Mouse (Mus musculus): ENCODE data around the gene Aqp11. TPM values are rescaled to one million over a fixed set of nuclear protein-coding genes. Genes with fewer than 3 reads are reported as not detected.

Aqp11 gene
- total RNA-seq, 2 experiments from 2014 or later, result 1.3 TPM

GRCm38 (mm10) chr7:97748527-97749206 is 10.6 kb upstream of the Aqp11 start:
- ATAC-seq (replicated peaks; ENCODE audit: low FRiP score, poor library complexity, severe bottlenecking), result peak; percentile 36

- peak; percentile 77 for ATAC-seq (replicated peaks; ENCODE audit: low FRiP score, poor library complexity, severe bottlenecking)
These were observed 9.9 kb upstream of the Aqp11 start for GRCm38 (mm10) chr7:97747787-97748497.

- ATAC-seq (replicated peaks; ENCODE audit: low FRiP score, poor library complexity, severe bottlenecking), result peak; percentile 54
These were observed 9.2 kb upstream of the Aqp11 start for GRCm38 (mm10) chr7:97747176-97747707.

- ATAC-seq (replicated peaks; ENCODE audit: low FRiP score, poor library complexity, severe bottlenecking), result no peak
These were observed 7.2 kb upstream of the Aqp11 start for GRCm38 (mm10) chr7:97745299-97745698.

GRCm38 (mm10) chr7:97741756-97742291 is 3.7 kb upstream of the Aqp11 start:
- no peak for ATAC-seq (replicated peaks; ENCODE audit: low FRiP score, poor library complexity, severe bottlenecking)

GRCm38 (mm10) chr7:97740948-97741347 is 2.9 kb upstream of the Aqp11 start:
- no peak for ATAC-seq (replicated peaks; ENCODE audit: low FRiP score, poor library complexity, severe bottlenecking)

- ATAC-seq (replicated peaks; ENCODE audit: low FRiP score, poor library complexity, severe bottlenecking), result no peak
These were observed 842 bp downstream of the Aqp11 start for GRCm38 (mm10) chr7:97737256-97737637.

GRCm38 (mm10) chr7:97735886-97736420 is 2.1 kb downstream of the Aqp11 start:
- ATAC-seq (replicated peaks; ENCODE audit: low FRiP score, poor library complexity, severe bottlenecking), result no peak

GRCm38 (mm10) chr7:97735021-97735420 is 3.1 kb downstream of the Aqp11 start:
- ATAC-seq (replicated peaks; ENCODE audit: low FRiP score, poor library complexity, severe bottlenecking), result no peak

GRCm38 (mm10) chr7:97733606-97734005 is 4.5 kb downstream of the Aqp11 start:
- ATAC-seq (replicated peaks; ENCODE audit: low FRiP score, poor library complexity, severe bottlenecking), result no peak

GRCm38 (mm10) chr7:97730427-97730826 is 7.7 kb downstream of the Aqp11 start:
- ATAC-seq (replicated peaks; ENCODE audit: low FRiP score, poor library complexity, severe bottlenecking), result no peak

GRCm38 (mm10) chr7:97728666-97729614 is 9.1 kb downstream of the Aqp11 start:
- ATAC-seq (replicated peaks; ENCODE audit: low FRiP score, poor library complexity, severe bottlenecking), result no peak

GRCm38 (mm10) chr7:97726778-97727177 is 11.3 kb downstream of the Aqp11 start:
- ATAC-seq (replicated peaks; ENCODE audit: low FRiP score, poor library complexity, severe bottlenecking), result no peak

GRCm38 (mm10) chr7:97726080-97726479 is 12.0 kb downstream of the Aqp11 start:
- no peak for ATAC-seq (replicated peaks; ENCODE audit: low FRiP score, poor library complexity, severe bottlenecking)

GRCm38 (mm10) chr7:97725401-97725800 is 12.7 kb downstream of the Aqp11 start:
- no peak for ATAC-seq (replicated peaks; ENCODE audit: low FRiP score, poor library complexity, severe bottlenecking)

- no peak for ATAC-seq (replicated peaks; ENCODE audit: low FRiP score, poor library complexity, severe bottlenecking)
These were observed 14.2 kb downstream of the Aqp11 start for GRCm38 (mm10) chr7:97723646-97724538.

GRCm38 (mm10) chr7:97722278-97722918 is 15.7 kb downstream of the Aqp11 start:
- no peak for ATAC-seq (replicated peaks; ENCODE audit: low FRiP score, poor library complexity, severe bottlenecking)

- ATAC-seq (replicated peaks; ENCODE audit: low FRiP score, poor library complexity, severe bottlenecking), result no peak
These were observed 18.0 kb downstream of the Aqp11 start for GRCm38 (mm10) chr7:97720109-97720508.
